Mouse (Mus musculus) olfactory bulb, adult 2 months (tissue): ENCODE measurements around the gene Pigs.

ENCODE experiments used
- CTCF ChIP-seq: fragments of 200-500 bp; IDR thresholded peaks from 2 replicates; pipeline ENCODE4 v1.5.1; 2012; ENCODE audit warnings: low read depth, mild to moderate bottlenecking, low read length, moderate library complexity; ENCODE audit not compliant: insufficient read depth
- POLR2A ChIP-seq: fragments of 200-500 bp; IDR thresholded peaks from 2 replicates; pipeline ENCODE4 v1.6.1; 2012; ENCODE audit warnings: mild to moderate bottlenecking, low read depth, low read length, moderate library complexity; ENCODE audit not compliant: insufficient read depth

- no peak for TF ChIP-seq CTCF
- TF ChIP-seq POLR2A, result no peak
Observed at GRCm38 (mm10) chr11:78372610-78373009, 44.4 kb downstream of the Pigs start.
